Mouse (Mus musculus) E14TG2a.4 (cell line): ENCODE data around the gene Atp8a2.

Experiments
- CTCF ChIP-seq: conservative IDR thresholded peaks from 2 replicates; pipeline ENCODE4 v1.5.1; 2014; ENCODE audit warnings: low read length
- NANOG ChIP-seq: IDR thresholded peaks from 2 replicates; pipeline ENCODE4 v1.6.1; 2014; ENCODE audit warnings: borderline replicate concordance, low read length, mixed read lengths
- POU5F1 ChIP-seq: IDR thresholded peaks from 2 replicates; pipeline ENCODE4 v1.6.1; 2014; ENCODE audit warnings: low read length, borderline replicate concordance

- no peak for TF ChIP-seq CTCF
- TF ChIP-seq POU5F1 = no peak
- no peak for TF ChIP-seq NANOG
These were observed 308.9 kb downstream of the Atp8a2 start for GRCm38 (mm10) chr14:59888046-59888445.
